ENCODE assay signal across 25 mouse cellular contexts in the genomic region with DNA sequence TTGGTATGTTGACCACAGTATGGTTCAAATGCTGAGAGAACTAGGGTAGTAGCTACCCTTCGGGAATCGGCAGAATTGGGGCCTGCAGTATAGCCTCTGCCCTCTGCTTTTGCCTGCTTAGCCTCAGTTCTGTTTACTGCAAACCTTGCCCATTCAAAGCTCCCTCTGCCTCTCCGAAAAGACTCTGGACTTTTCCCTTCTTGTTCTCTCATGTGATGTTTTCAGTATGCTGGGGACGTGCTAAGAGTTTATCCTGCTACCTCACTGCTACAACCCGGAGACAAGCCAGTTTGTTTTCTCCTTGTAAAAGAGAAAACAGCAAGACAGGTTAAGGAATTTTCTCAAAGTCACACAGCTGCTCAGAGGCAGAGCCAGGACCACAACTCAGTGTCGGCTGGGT. TPM values are rescaled to one million over a fixed set of nuclear protein-coding genes. Genes with fewer than 3 reads are reported as not detected.
DNase-seq lines count a peak whose midpoint lies in the region; ATAC-seq and TF ChIP-seq lines count a peak whose summit lies in the region.
"Had no signal": no experiment of that assay in that cellular context is flagged by ENCODE, and none has a peak within 500 bp of the region (broad histone marks: within the 10 kb centered on the region; RNA-seq: fewer than 3 reads in every experiment).

No protein-coding gene starts in this region.

- DNase-seq in kidney, adult 8-10 months = peak; percentile 41 to 74
- DNase-seq in kidney, postnatal 10 days = no peak
- DNase-seq in lung, postnatal 4 days = no peak
- DNase-seq in hindbrain, postnatal 0 days (ENCODE audit: low spot score) = no peak
- no peak for DNase-seq in thymus, adult 2 months
- no peak for DNase-seq in gastrocnemius, adult 2 months
- DNase-seq: cerebellum, adult 18-20 months; cerebellum, postnatal 36 days; forebrain, postnatal 0 days; heart, postnatal 14 days; layer of hippocampus, adult 9-11 months; lung, adult 2 months; right cerebral cortex, postnatal 14 days; thymus, postnatal 36 days had no signal

- TF ChIP-seq POLR2A in myocyte (IDR thresholded peaks at IDR 0.05; ENCODE audit: insufficient read length, low read depth) = no peak
- TF ChIP-seq POLR2A in thymus, adult 2 months (IDR thresholded peaks at IDR 0.05; ENCODE audit: control insufficient read depth, extremely low read depth, insufficient read depth, low read length, poor library complexity) = no peak

- no peak overlapping the region for H3K4me3 ChIP-seq in lung, embryonic 16.5 days (ENCODE audit: low read length)
- H3K4me3 ChIP-seq in myocyte = no peak overlapping the region
- H3K4me3 ChIP-seq in hindbrain, postnatal 0 days (ENCODE audit: low read length) = no peak overlapping the region
- H3K4me3 ChIP-seq in thymus, adult 2 months (ENCODE audit: control insufficient read depth, insufficient read depth, low read length) = no peak overlapping the region
- no peak overlapping the region for H3K4me3 ChIP-seq in gastrocnemius, adult 2 months
- H3K4me3 ChIP-seq: embryonic facial prominence, embryonic 15.5 days; forebrain, embryonic 10.5 days; heart, embryonic 12.5 days; hindbrain, embryonic 13.5 days; limb, embryonic 10.5 days; midbrain, embryonic 15.5 days; neural tube, embryonic 15.5 days had no signal

- H3K27ac ChIP-seq in lung, embryonic 16.5 days (ENCODE audit: low read length) = peak overlapping the region; percentile 88
- no peak overlapping the region for H3K27ac ChIP-seq in hindbrain, postnatal 0 days
- no peak overlapping the region for H3K27ac ChIP-seq in thymus, adult 2 months (ENCODE audit: control insufficient read depth, insufficient read depth, low read length)
- H3K27ac ChIP-seq in gastrocnemius, adult 2 months = no peak overlapping the region
- H3K27ac ChIP-seq: forebrain, embryonic 10.5 days; hindbrain, embryonic 13.5 days; kidney, postnatal 0 days; limb, embryonic 10.5 days; midbrain, embryonic 15.5 days; neural tube, embryonic 15.5 days had no signal

- no peak overlapping the region for H3K4me2 ChIP-seq in lung, embryonic 16.5 days (ENCODE audit: low read depth, low read length)
- peak overlapping the region; percentile 7 for H3K4me2 ChIP-seq in myocyte (ENCODE audit: low read depth)
- H3K4me2 ChIP-seq in hindbrain, postnatal 0 days (ENCODE audit: low read depth, low read length) = no peak overlapping the region
- H3K4me2 ChIP-seq: embryonic facial prominence, embryonic 15.5 days; heart, embryonic 12.5 days; hindbrain, embryonic 13.5 days; liver, embryonic 11.5 days; midbrain, embryonic 15.5 days; neural tube, embryonic 15.5 days had no signal

- H3ac ChIP-seq in myocyte (ENCODE audit: control insufficient read depth, insufficient read length) = no peak overlapping the region

- intact Hi-C loops in gastrocnemius, adult 2 months (cut with DNase I) = no loop called here

- no peaks in the 10 kb centered on the region for H3K36me3 ChIP-seq in lung, embryonic 16.5 days (ENCODE audit: control insufficient read depth, insufficient read depth, low read length)
- H3K36me3 ChIP-seq in myocyte (ENCODE audit: control insufficient read depth, insufficient read depth) = no peaks in the 10 kb centered on the region
- H3K36me3 ChIP-seq in hindbrain, postnatal 0 days (ENCODE audit: insufficient read depth, low read length) = no peaks in the 10 kb centered on the region
- H3K36me3 ChIP-seq in thymus, adult 2 months (ENCODE audit: control insufficient read depth, insufficient read depth, low read length) = no peaks in the 10 kb centered on the region
- H3K36me3 ChIP-seq: embryonic facial prominence, embryonic 15.5 days; forebrain, embryonic 10.5 days; heart, embryonic 12.5 days; hindbrain, embryonic 13.5 days; limb, embryonic 10.5 days; midbrain, embryonic 15.5 days; neural tube, embryonic 15.5 days had no signal

- no peaks in the 10 kb centered on the region for H3K9me3 ChIP-seq in lung, embryonic 16.5 days (ENCODE audit: control insufficient read depth, low read length)
- no peaks in the 10 kb centered on the region for H3K9me3 ChIP-seq in hindbrain, postnatal 0 days (ENCODE audit: low read length)
- H3K9me3 ChIP-seq: embryonic facial prominence, embryonic 15.5 days; forebrain, embryonic 10.5 days; heart, embryonic 12.5 days; hindbrain, embryonic 13.5 days; limb, embryonic 10.5 days; midbrain, embryonic 15.5 days; neural tube, embryonic 15.5 days had no signal

- ATAC-seq in lung, embryonic 16.5 days (ENCODE audit: low read depth) = no peak
- ATAC-seq in hindbrain, postnatal 0 days = no peak
- ATAC-seq: forebrain, postnatal 0 days; midbrain, embryonic 15.5 days had no signal

- WGBS in lung, embryonic 16.5 days = 71% methylated on average over 6 of the region's 6 CpGs
- 92% methylated on average over 6 of the region's 6 CpGs for WGBS in hindbrain, postnatal 0 days
- 99% methylated on average over 6 of the region's 6 CpGs for WGBS in thymus, adult 2 months

- peaks cover 15% of the 10 kb centered on the region for H3K4me1 ChIP-seq in lung, embryonic 16.5 days (replicated peaks; ENCODE audit: control insufficient read depth, insufficient read depth, low read length)
- H3K4me1 ChIP-seq in hindbrain, postnatal 0 days (ENCODE audit: insufficient read depth, low read length) = no peaks in the 10 kb centered on the region
- H3K4me1 ChIP-seq in thymus, adult 2 months (replicated peaks; ENCODE audit: control insufficient read depth, insufficient read depth, low read length) = no peaks in the 10 kb centered on the region
- H3K4me1 ChIP-seq: hindbrain, embryonic 13.5 days; midbrain, embryonic 15.5 days; neural tube, embryonic 15.5 days had no signal

- TF ChIP-seq CTCF in hindbrain, postnatal 0 days (IDR thresholded peaks at IDR 0.05; ENCODE audit: low read depth) = no peak
- no peak for TF ChIP-seq CTCF in thymus, adult 2 months (IDR thresholded peaks at IDR 0.05; ENCODE audit: borderline replicate concordance, control insufficient read depth, extremely low read depth, insufficient read depth, low read length, poor library complexity)
- TF ChIP-seq CTCF in gastrocnemius, adult 2 months (IDR thresholded peaks at IDR 0.05) = no peak

- no peaks in the 10 kb centered on the region for H3K27me3 ChIP-seq in lung, embryonic 16.5 days (ENCODE audit: control insufficient read depth, insufficient read depth, low read depth, low read length)
- H3K27me3 ChIP-seq in myocyte (ENCODE audit: control insufficient read depth, insufficient read depth, insufficient read length) = peaks cover 8% of the 10 kb centered on the region
- H3K27me3 ChIP-seq in hindbrain, postnatal 0 days (ENCODE audit: insufficient read depth, low read length) = no peaks in the 10 kb centered on the region
- H3K27me3 ChIP-seq in thymus, adult 2 months (ENCODE audit: control insufficient read depth, insufficient read depth, low read length) = no peaks in the 10 kb centered on the region
- H3K27me3 ChIP-seq: embryonic facial prominence, embryonic 15.5 days; midbrain, embryonic 15.5 days; neural tube, embryonic 15.5 days had no signal

- no peaks in the 10 kb centered on the region for H3K79me2 ChIP-seq in myocyte (ENCODE audit: control insufficient read depth, insufficient read depth)

- H3K9ac ChIP-seq in lung, embryonic 16.5 days (ENCODE audit: low read length) = no peak overlapping the region
- no peak overlapping the region for H3K9ac ChIP-seq in hindbrain, postnatal 0 days (replicated peaks; ENCODE audit: low read length)
- H3K9ac ChIP-seq: embryonic facial prominence, embryonic 15.5 days; forebrain, postnatal 0 days; heart, embryonic 12.5 days; hindbrain, embryonic 13.5 days; midbrain, embryonic 15.5 days; neural tube, embryonic 15.5 days had no signal

TF ChIP-seq in myocyte, 11 proteins besides CTCF, POLR2A, EP300 and RAD21:
- TF ChIP-seq TCF12 (IDR thresholded peaks at IDR 0.05; ENCODE audit: insufficient read depth, poor library complexity, severe bottlenecking) (no peak), CEBPB (IDR thresholded peaks at IDR 0.05; ENCODE audit: insufficient read depth, poor library complexity, severe bottlenecking) (no peak), TCF3 (IDR thresholded peaks at IDR 0.05; ENCODE audit: insufficient read length, low read depth) (no peak), REST (IDR thresholded peaks at IDR 0.05; ENCODE audit: insufficient read depth, insufficient read length) (no peak), MYOD1 (IDR thresholded peaks at IDR 0.05; ENCODE audit: control insufficient read depth in 1 of 3, insufficient read length in 2 of 3, low read depth in 2 of 3) (no peak), USF1 (IDR thresholded peaks at IDR 0.05; ENCODE audit: low read depth) (no peak), MAX (IDR thresholded peaks at IDR 0.05; ENCODE audit: low read depth) (no peak), SRF (IDR thresholded peaks at IDR 0.05; ENCODE audit: control insufficient read depth, insufficient read length, low read depth) (no peak), POLR2AphosphoS2 (IDR thresholded peaks at IDR 0.05; ENCODE audit: insufficient read length, low read depth) (no peak), E2F4 (IDR thresholded peaks at IDR 0.05; ENCODE audit: insufficient read depth) (no peak), MYOG (IDR thresholded peaks at IDR 0.05; ENCODE audit: control insufficient read depth in 1 of 3, insufficient read depth in 1 of 3, insufficient read length in 2 of 3, low read depth in 2 of 3) (no peak)

RNA-seq across cellular contexts. Expression of a gene that starts 46.0 kb away (rescaled TPM):
- 21.6 and 22.2 TPM in 2 replicates for polyA plus RNA-seq in lung, embryonic 16.5 days (2015; fragmentation: Nextera tagmentation; extraction: Ambion mirVana)
- polyA plus RNA-seq in myocyte (2012; fragmentation: generic; extraction: Trizol) = 1.2 TPM
- total RNA-seq in hindbrain, postnatal 0 days (2014; rRNA removed) = 29.5 and 30.0 TPM in 2 replicates
- polyA plus RNA-seq in hindbrain, postnatal 0 days (2015; fragmentation: Nextera tagmentation; extraction: Ambion mirVana) = 11.2 and 17.2 TPM in 2 replicates
- 19.5 and 32.3 TPM in 2 replicates for polyA plus RNA-seq in thymus, adult 2 months (2012; rRNA removed)
- total RNA-seq in gastrocnemius, adult 2 months (2021) = 10 to 100 TPM; 12.5 to 15.3 TPM

Comparison
In these comparisons a context has a peak if more than half of its experiments do, and no peak if none do; other contexts are left out.
1. DNase-seq: peak in kidney, adult 8-10 months (2 of 2); none in kidney, postnatal 10 days (single experiment), lung, postnatal 4 days (0 of 2), hindbrain, postnatal 0 days (single experiment), thymus, adult 2 months (single experiment) and gastrocnemius, adult 2 months (single experiment).